Mouse (Mus musculus): Measurements from ENCODE around the gene Dennd4a. TPM values are rescaled to one million over a fixed set of nuclear protein-coding genes. Genes with fewer than 3 reads are reported as not detected.

Gene Dennd4a
- total and polyA plus RNA-seq, 3 experiments = 22.6 to 41.1 (median 37.1) TPM

DNA sequence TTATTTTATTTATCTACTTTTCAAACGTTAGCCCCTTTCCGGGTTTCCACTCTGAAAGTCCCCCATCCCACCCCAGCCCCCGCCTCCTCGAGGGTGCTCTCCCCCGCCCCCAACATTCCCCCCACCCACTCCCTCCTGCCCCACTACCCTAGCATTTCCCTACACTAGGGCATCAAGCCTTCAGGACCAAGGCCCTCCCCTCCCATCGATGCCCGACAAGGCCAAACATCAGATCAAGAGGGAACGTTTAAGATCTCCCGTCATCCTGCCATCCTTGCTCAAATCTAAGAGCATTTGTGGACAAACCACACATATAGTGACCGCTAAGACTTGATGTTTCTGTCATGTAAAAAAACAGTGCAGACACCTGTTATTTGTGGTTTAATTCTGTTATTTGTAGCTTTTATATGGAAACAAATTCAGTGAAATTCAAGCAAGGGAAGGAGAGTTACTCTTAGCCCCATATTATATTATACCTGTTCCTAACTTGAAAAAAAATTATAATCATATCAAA lies 21.2 kb upstream of the Dennd4a start:
- H3K79me2 ChIP-seq (replicated peaks; ENCODE audit: control insufficient read depth, extremely low read depth, insufficient read depth, poor library complexity, severe bottlenecking) = no peaks in the 10 kb centered on the region
- H3K27me3 ChIP-seq (replicated peaks) = no peaks in the 10 kb centered on the region
- H3K9me3 ChIP-seq (replicated peaks; ENCODE audit: low read length) = peaks cover 5% of the 10 kb centered on the region
- DNase-seq (ENCODE audit: extremely low read depth) = no peak
- dilution Hi-C loops (cut with MboI; ENCODE audit: extremely low pct_ligation_motif_present, extremely low pct_unique_long_range_greater_than_20kb, low sequenced_read_pairs) (no loop called here), in situ Hi-C loops (cut with MboI; ENCODE audit: low pct_ligation_motif_present, low pct_unique_long_range_greater_than_20kb, low sequenced_read_pairs) (no loop called here)
- 0 out of 2 replicates have a peak overlapping the region, but pooled peaks have one; percentile 7 for H3K27ac ChIP-seq (ENCODE audit: insufficient read depth, low read depth)
- H3K36me3 ChIP-seq (replicated peaks in 1 of 2; ENCODE audit: control insufficient read depth in 1 of 2, insufficient read depth in 1 of 2, low read length in 1 of 2) = no peaks in the 10 kb centered on the region
- no peak overlapping the region for H3K4me3 ChIP-seq (replicated peaks in 1 of 3; ENCODE audit: low read depth in 2 of 3, low read length in 2 of 3, poor library complexity in 1 of 3)
- TF ChIP-seq PAX5 (IDR thresholded peaks at IDR 0.05; ENCODE audit: low read length) = no peak
- no peak for TF ChIP-seq IRF4 (IDR thresholded peaks at IDR 0.05; ENCODE audit: low read depth, low read length)
- no peak for TF ChIP-seq MYC (IDR thresholded peaks at IDR 0.05; ENCODE audit: low read depth, low read length)
- no peak for TF ChIP-seq CHD2 (IDR thresholded peaks at IDR 0.05; ENCODE audit: low read length)
- no peak for TF ChIP-seq KAT2A (IDR thresholded peaks at IDR 0.05; ENCODE audit: insufficient replicate concordance, low read length)
- TF ChIP-seq USF1 (IDR thresholded peaks at IDR 0.05; ENCODE audit: low read depth, low read length) = no peak
- TF ChIP-seq ZKSCAN1 (IDR thresholded peaks at IDR 0.05; ENCODE audit: borderline replicate concordance, low read depth, low read length) = no peak
- no peak for TF ChIP-seq POLR2A (IDR thresholded peaks at IDR 0.05; ENCODE audit: low read depth, low read length)
- TF ChIP-seq GABPA (IDR thresholded peaks at IDR 0.05; ENCODE audit: insufficient replicate concordance, low read depth, low read length) = no peak
- no peak for TF ChIP-seq TCF12 (IDR thresholded peaks at IDR 0.05; ENCODE audit: low read depth, low read length)
- TF ChIP-seq NRF1 (IDR thresholded peaks at IDR 0.05; ENCODE audit: low read depth, low read length) = no peak
- peaks cover 11 to 83% of the 10 kb centered on the region in 2 experiments; a peak in 3 of 4 replicates for H3K4me1 ChIP-seq (ENCODE audit: control insufficient read depth in 1 of 2, insufficient read depth in 2 of 2)
- peak overlapping the region; percentile 53; the same call in 1 of the 2 replicates for H3K9ac ChIP-seq (ENCODE audit: insufficient read depth, low read depth)
- H3K4me2 ChIP-seq (ENCODE audit: insufficient read depth, low read depth, poor library complexity, severe bottlenecking) = peak overlapping the region; percentile 98

DNA sequence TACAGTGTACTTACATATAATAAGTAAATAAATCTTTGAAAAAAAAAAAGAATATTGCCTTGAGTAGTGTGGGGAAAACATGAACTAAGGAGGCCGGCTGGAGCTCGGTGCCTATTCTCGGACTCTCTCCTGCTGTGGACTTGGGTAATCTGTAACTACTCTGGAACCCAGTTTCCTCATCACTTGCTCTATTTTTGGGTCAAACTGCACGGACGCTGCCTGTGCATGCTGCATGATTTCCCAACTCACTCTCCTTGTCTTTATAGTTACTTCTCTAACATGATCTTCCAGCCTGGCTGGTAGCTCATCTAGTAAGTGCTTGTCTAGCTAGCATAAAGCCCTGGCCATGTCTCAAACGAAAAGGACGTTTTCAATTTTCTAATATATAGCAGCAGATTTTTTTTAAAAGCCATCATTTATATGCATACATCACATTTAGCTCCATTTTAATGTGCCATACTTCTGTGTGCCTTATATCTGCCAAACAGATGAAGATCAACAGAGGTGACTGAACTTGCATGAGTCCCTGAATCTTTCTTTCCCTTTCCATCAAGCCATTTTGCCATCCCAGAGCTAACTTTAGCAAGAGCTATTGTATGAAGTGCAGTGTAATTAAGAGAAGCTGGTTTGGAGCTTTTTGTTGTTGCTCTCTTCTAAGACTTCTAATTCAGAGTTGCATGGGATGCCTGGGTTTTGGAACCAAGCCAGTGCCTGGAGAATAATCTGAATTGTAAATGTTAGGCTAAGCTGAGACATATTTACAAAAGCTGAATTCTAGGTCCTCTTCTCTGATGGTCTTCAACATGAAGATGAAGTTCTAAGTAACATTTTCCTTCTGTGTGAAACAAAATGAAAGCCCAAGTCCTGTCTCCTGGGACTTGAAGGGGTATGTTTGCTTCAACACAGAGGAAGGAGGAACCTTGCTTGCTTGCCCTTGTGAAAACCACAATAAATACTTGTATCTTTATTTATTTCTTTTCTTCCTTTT lies 20.2 kb upstream of the Dennd4a start:
- no peak for DNase-seq (ENCODE audit: extremely low read depth)
- Histone ChIP-seq H3K27me3 (replicated peaks) (no peaks in the 10 kb centered on the region), H3K27ac (ENCODE audit: insufficient read depth, low read depth) (no peak overlapping the region), H3K4me3 (replicated peaks in 1 of 3; ENCODE audit: low read depth in 2 of 3, low read length in 2 of 3, poor library complexity in 1 of 3) (no peak overlapping the region), H3K4me1 (ENCODE audit: control insufficient read depth in 1 of 2, insufficient read depth in 2 of 2) (peaks cover 6 to 83% of the 10 kb centered on the region in 2 experiments; a peak in 3 of 4 replicates), H3K9me3 (replicated peaks; ENCODE audit: low read length) (peaks cover 5% of the 10 kb centered on the region), H3K36me3 (replicated peaks in 1 of 2; ENCODE audit: control insufficient read depth in 1 of 2, insufficient read depth in 1 of 2, low read length in 1 of 2) (no peaks in the 10 kb centered on the region), H3K9ac (ENCODE audit: insufficient read depth, low read depth) (no peak overlapping the region), H3K4me2 (ENCODE audit: insufficient read depth, low read depth, poor library complexity, severe bottlenecking) (no peak overlapping the region), H3K79me2 (replicated peaks; ENCODE audit: control insufficient read depth, extremely low read depth, insufficient read depth, poor library complexity, severe bottlenecking) (no peaks in the 10 kb centered on the region)
- dilution Hi-C loops (cut with MboI; ENCODE audit: extremely low pct_ligation_motif_present, extremely low pct_unique_long_range_greater_than_20kb, low sequenced_read_pairs) (no loop called here), in situ Hi-C loops (cut with MboI; ENCODE audit: low pct_ligation_motif_present, low pct_unique_long_range_greater_than_20kb, low sequenced_read_pairs) (no loop called here)
- TF ChIP-seq NELFE (IDR thresholded peaks at IDR 0.05; ENCODE audit: low read depth, low read length) (no peak), EP300 (IDR thresholded peaks at IDR 0.05; ENCODE audit: low read length) (peak; percentile 61), RAD21 (IDR thresholded peaks at IDR 0.05; ENCODE audit: low read depth, low read length) (no peak), IRF4 (IDR thresholded peaks at IDR 0.05; ENCODE audit: low read depth, low read length) (0 out of 2 replicates have a peak, but pooled peaks have one; percentile 33)

All from CH12.LX (cell line).